Comparison of ENCODE assay signal across 9 mouse cellular contexts in genomic region chr11:75171186-75171865, GRCm38 (mm10). TPM values are rescaled to one million over a fixed set of nuclear protein-coding genes. Genes with fewer than 3 reads are reported as not detected.
DNase-seq lines count a peak whose midpoint lies in the region; ATAC-seq and TF ChIP-seq lines count a peak whose summit lies in the region.
"Had no signal": no experiment of that assay in that cellular context is flagged by ENCODE, and none has a peak within 500 bp of the region (broad histone marks: within the 10 kb centered on the region; RNA-seq: fewer than 3 reads in every experiment).

No protein-coding gene starts in this region.

- no peak overlapping the region for H3K9ac ChIP-seq in heart, embryonic 13.5 days
- no peak overlapping the region for H3K9ac ChIP-seq in forebrain, embryonic 15.5 days (replicated peaks)
- H3K9ac ChIP-seq in liver, embryonic 13.5 days, result no peak overlapping the region

- no peak for TF ChIP-seq CTCF in E14TG2a.4 (conservative IDR thresholded peaks at IDR 0.05; ENCODE audit: low read length)

- ATAC-seq in heart, embryonic 13.5 days (ENCODE audit: extremely low read depth, insufficient number of reproducible peaks, low FRiP score, low TSS enrichment), result no peak
- ATAC-seq in forebrain, embryonic 15.5 days (replicated peaks), result no peak
- ATAC-seq in liver, embryonic 13.5 days (ENCODE audit: low read depth), result no peak

- H3K36me3 ChIP-seq in heart, embryonic 13.5 days, result peaks cover 10% of the 10 kb centered on the region
- H3K36me3 ChIP-seq in E14TG2a.4 (ENCODE audit: insufficient read depth, low read length), result peaks cover 9% of the 10 kb centered on the region
- no peaks in the 10 kb centered on the region for H3K36me3 ChIP-seq in forebrain, embryonic 15.5 days
- H3K36me3 ChIP-seq in liver, embryonic 13.5 days, result peaks cover 3% of the 10 kb centered on the region; the same call in 1 of the 2 replicates

- H3K27me3 ChIP-seq in heart, embryonic 13.5 days (replicated peaks), result peaks cover 91% of the 10 kb centered on the region
- H3K27me3 ChIP-seq in E14TG2a.4 (ENCODE audit: insufficient read depth, low read length), result peaks cover 87% of the 10 kb centered on the region
- H3K27me3 ChIP-seq in forebrain, embryonic 15.5 days, result peaks cover 49% of the 10 kb centered on the region
- H3K27me3 ChIP-seq in liver, embryonic 13.5 days, result peaks cover 95% of the 10 kb centered on the region

- peaks cover 74% of the 10 kb centered on the region for H3K4me1 ChIP-seq in heart, embryonic 13.5 days
- H3K4me1 ChIP-seq in E14TG2a.4 (replicated peaks; ENCODE audit: low read depth, low read length), result peaks cover 52% of the 10 kb centered on the region
- H3K4me1 ChIP-seq in forebrain, embryonic 15.5 days, result peaks cover 66% of the 10 kb centered on the region
- peaks cover 78% of the 10 kb centered on the region for H3K4me1 ChIP-seq in liver, embryonic 13.5 days (replicated peaks)

- no peak for DNase-seq in heart, postnatal 4 days
- no peak for DNase-seq in liver, embryonic 13.5 days
- no peak for DNase-seq in thymus, postnatal 0 days (ENCODE audit: low spot score)
- DNase-seq in retina, postnatal 1 day, result no peak
- DNase-seq in thymus, postnatal 10 days (ENCODE audit: low spot score in 2 of 2), result no peak

- peak overlapping the region; percentile 97 for H3K4me2 ChIP-seq in heart, embryonic 13.5 days
- peak overlapping the region; percentile 86 for H3K4me2 ChIP-seq in forebrain, embryonic 15.5 days (replicated peaks)
- H3K4me2 ChIP-seq in liver, embryonic 13.5 days, result 0 out of 2 replicates have a peak overlapping the region, but pooled peaks have one; percentile 92

- no peaks in the 10 kb centered on the region for H3K9me3 ChIP-seq in heart, embryonic 13.5 days
- H3K9me3 ChIP-seq in E14TG2a.4 (ENCODE audit: low read length), result no peaks in the 10 kb centered on the region
- no peaks in the 10 kb centered on the region for H3K9me3 ChIP-seq in forebrain, embryonic 15.5 days
- H3K9me3 ChIP-seq in liver, embryonic 13.5 days (replicated peaks), result no peaks in the 10 kb centered on the region

- WGBS in heart, embryonic 13.5 days, result 10% methylated on average over 17 of the region's 17 CpGs
- 4% methylated on average over 17 of the region's 17 CpGs for WGBS in forebrain, embryonic 15.5 days
- WGBS in liver, embryonic 13.5 days (ENCODE audit: insufficient replicate concordance), result 6% methylated on average over 17 of the region's 17 CpGs

- no peak overlapping the region for H3K27ac ChIP-seq in heart, embryonic 13.5 days (replicated peaks)
- H3K27ac ChIP-seq in forebrain, embryonic 15.5 days (replicated peaks), result no peak overlapping the region
- H3K27ac ChIP-seq in liver, embryonic 13.5 days, result no peak overlapping the region

- H3K4me3 ChIP-seq in heart, embryonic 13.5 days, result peak overlapping the region; percentile 79
- peak overlapping the region; percentile 85 for H3K4me3 ChIP-seq in E14TG2a.4 (replicated peaks; ENCODE audit: low read length)
- H3K4me3 ChIP-seq in forebrain, embryonic 15.5 days, result peak overlapping the region; percentile 83
- peak overlapping the region; percentile 70; the same call in 1 of the 2 replicates for H3K4me3 ChIP-seq in liver, embryonic 13.5 days (replicated peaks)
- H3K4me3 ChIP-seq: erythroblast, embryonic 14.5 days had no signal

RNA-seq across cellular contexts. Expression of gene Hic1, which starts 2.0 kb away (rescaled TPM):
- 9.4 and 9.5 TPM in 2 replicates for polyA plus RNA-seq in heart, embryonic 13.5 days (2015; fragmentation: Nextera tagmentation; extraction: Ambion mirVana)
- total RNA-seq in heart, postnatal 4 days (2021), result 10 to 100 TPM; 42.6 to 49.5 TPM
- polyA plus RNA-seq in forebrain, embryonic 15.5 days (2015; fragmentation: Nextera tagmentation; extraction: Ambion mirVana), result 2.1 and 2.2 TPM in 2 replicates
- 1.2 and 1.5 TPM in 2 replicates for polyA plus RNA-seq in liver, embryonic 13.5 days (2015; fragmentation: Nextera tagmentation; extraction: Ambion mirVana)
- 8.3 and 11.0 TPM in 2 replicates for polyA plus RNA-seq in thymus, postnatal 0 days (2015; fragmentation: Nextera tagmentation; extraction: Ambion mirVana)

RNA-seq across cellular contexts. Expression of gene Ovca2, which starts 7.3 kb away (rescaled TPM):
- polyA plus RNA-seq in heart, embryonic 13.5 days (2015; fragmentation: Nextera tagmentation; extraction: Ambion mirVana), result 15.2 and 16.4 TPM in 2 replicates
- 1 to 10 TPM; 8.1 to 8.7 TPM for total RNA-seq in heart, postnatal 4 days (2021)
- polyA plus RNA-seq in forebrain, embryonic 15.5 days (2015; fragmentation: Nextera tagmentation; extraction: Ambion mirVana), result 15.4 and 21.6 TPM in 2 replicates
- 13.3 and 13.4 TPM in 2 replicates for polyA plus RNA-seq in liver, embryonic 13.5 days (2015; fragmentation: Nextera tagmentation; extraction: Ambion mirVana)
- polyA plus RNA-seq in thymus, postnatal 0 days (2015; fragmentation: Nextera tagmentation; extraction: Ambion mirVana), result 34.2 and 37.7 TPM in 2 replicates

RNA-seq across cellular contexts. Expression of gene Dph1, which starts 19.7 kb away (rescaled TPM):
- 19.3 and 21.3 TPM in 2 replicates for polyA plus RNA-seq in heart, embryonic 13.5 days (2015; fragmentation: Nextera tagmentation; extraction: Ambion mirVana)
- 10 to 100 TPM; 15.0 to 17.4 TPM for total RNA-seq in heart, postnatal 4 days (2021)
- polyA plus RNA-seq in forebrain, embryonic 15.5 days (2015; fragmentation: Nextera tagmentation; extraction: Ambion mirVana), result 14.8 and 16.2 TPM in 2 replicates
- 13.8 and 15.8 TPM in 2 replicates for polyA plus RNA-seq in liver, embryonic 13.5 days (2015; fragmentation: Nextera tagmentation; extraction: Ambion mirVana)
- polyA plus RNA-seq in thymus, postnatal 0 days (2015; fragmentation: Nextera tagmentation; extraction: Ambion mirVana), result 14.0 and 14.1 TPM in 2 replicates

RNA-seq across cellular contexts. Expression of gene Rtn4rl1, which starts 22.3 kb away (rescaled TPM):
- polyA plus RNA-seq in heart, embryonic 13.5 days (2015; fragmentation: Nextera tagmentation; extraction: Ambion mirVana), result 10.2 and 12.4 TPM in 2 replicates
- total RNA-seq in heart, postnatal 4 days (2021), result 10 to 100 TPM; 20.3 to 23.2 TPM
- 5.6 and 6.9 TPM in 2 replicates for polyA plus RNA-seq in forebrain, embryonic 15.5 days (2015; fragmentation: Nextera tagmentation; extraction: Ambion mirVana)
- polyA plus RNA-seq in liver, embryonic 13.5 days (2015; fragmentation: Nextera tagmentation; extraction: Ambion mirVana), result 0.78 and 0.97 TPM in 2 replicates
- polyA plus RNA-seq in thymus, postnatal 0 days (2015; fragmentation: Nextera tagmentation; extraction: Ambion mirVana), result 7.8 and 8.1 TPM in 2 replicates
- polyA plus RNA-seq: erythroblast, embryonic 14.5 days had no signal
